Mouse (Mus musculus) CH12.LX (cell line): ENCODE results near the gene Arhgap6.

Experiments
- CTCF ChIP-seq, 2 experiments: IDR thresholded peaks in 1 of 2; conservative IDR thresholded peaks in 1 of 2; 2 replicates each; pipeline ENCODE4 v1.5.1; 2011 to 2012; ENCODE audit warnings: low read depth in 2 of 2, low read length in 2 of 2, improper control_type of control experiment in 1 of 2, inconsistent platforms in 1 of 2, mild to moderate bottlenecking in 1 of 2, moderate library complexity in 1 of 2
- ETS1 ChIP-seq: conservative IDR thresholded peaks from 2 replicates; pipeline ENCODE4 v1.6.1; 2012; ENCODE audit warnings: low read depth, mild to moderate bottlenecking, inconsistent platforms, low read length, improper control_type of control experiment, moderate library complexity
- KAT2A ChIP-seq: IDR thresholded peaks from 2 replicates; pipeline ENCODE4 v1.6.1; 2012; ENCODE audit warnings: low read length, improper control_type of control experiment, inconsistent platforms; ENCODE audit not compliant: insufficient replicate concordance
- MEF2A ChIP-seq: IDR thresholded peaks from 2 replicates; pipeline ENCODE4 v1.6.1; 2014; ENCODE audit warnings: low read depth, mild to moderate bottlenecking, inconsistent platforms, low read length, improper control_type of control experiment, borderline replicate concordance
- NELFE ChIP-seq: IDR thresholded peaks from 2 replicates; pipeline ENCODE4 v1.6.1; 2011; ENCODE audit warnings: low read depth, low read length, improper control_type of control experiment
- POLR2A ChIP-seq: IDR thresholded peaks from 2 replicates; pipeline ENCODE4 v1.6.1; 2011; ENCODE audit warnings: low read depth, mild to moderate bottlenecking, improper control_type of control experiment, low read length
- POLR2AphosphoS2 ChIP-seq: IDR thresholded peaks from 2 replicates; pipeline ENCODE4 v1.6.1; 2011; ENCODE audit warnings: low read depth, low read length, improper control_type of control experiment
- TBP ChIP-seq: conservative IDR thresholded peaks from 2 replicates; pipeline ENCODE4 v1.6.1; 2011; ENCODE audit warnings: low read depth, low read length, improper control_type of control experiment
- TCF12 ChIP-seq: IDR thresholded peaks from 2 replicates; pipeline ENCODE4 v1.6.1; 2014; ENCODE audit warnings: low read depth, mild to moderate bottlenecking, inconsistent platforms, low read length, improper control_type of control experiment
- USF2 ChIP-seq: conservative IDR thresholded peaks from 2 replicates; pipeline ENCODE4 v1.6.1; 2011; ENCODE audit warnings: low read depth, low read length, improper control_type of control experiment
- ZC3H11A ChIP-seq: IDR thresholded peaks from 2 replicates; pipeline ENCODE4 v1.6.1; 2012; ENCODE audit warnings: low read depth, mild to moderate bottlenecking, inconsistent platforms, low read length, improper control_type of control experiment

GRCm38 (mm10) chrX:169319945-169320667 is 525.2 kb downstream of the Arhgap6 start, which contains the start of gene Hccs:
- TF ChIP-seq CTCF (conservative IDR thresholded peaks at IDR 0.05 in 1 of 2, IDR thresholded peaks at IDR 0.05 in 1 of 2; ENCODE audit: low read depth in 2 of 2, low read length in 2 of 2) = no peak
- TF ChIP-seq ZC3H11A = no peak
- peak; percentile 35; the same call in 1 of the 2 replicates for TF ChIP-seq TCF12
- TF ChIP-seq NELFE = 0 out of 2 replicates have a peak, but pooled peaks have one; percentile 6
- TF ChIP-seq TBP = no peak
- no peak for TF ChIP-seq KAT2A
- no peak for TF ChIP-seq POLR2AphosphoS2
- no peak for TF ChIP-seq MEF2A
- TF ChIP-seq POLR2A = peak; percentile 66; the same call in 1 of the 2 replicates
- TF ChIP-seq ETS1 = no peak
- no peak for TF ChIP-seq USF2
